Mouse (Mus musculus): ENCODE measurements at regions not wholly inside any gene's neighbourhood (a gene's known extent, or its start where the extent isn't known, plus 50 kb on each side); places are given as distances from the start of the nearest gene placed in this dataset.
"Not testable (repeated sequence)": the region's sequence is repeated elsewhere in the genome, so short reads cannot be mapped to it uniquely, and the experiment has no call there.

DNA sequence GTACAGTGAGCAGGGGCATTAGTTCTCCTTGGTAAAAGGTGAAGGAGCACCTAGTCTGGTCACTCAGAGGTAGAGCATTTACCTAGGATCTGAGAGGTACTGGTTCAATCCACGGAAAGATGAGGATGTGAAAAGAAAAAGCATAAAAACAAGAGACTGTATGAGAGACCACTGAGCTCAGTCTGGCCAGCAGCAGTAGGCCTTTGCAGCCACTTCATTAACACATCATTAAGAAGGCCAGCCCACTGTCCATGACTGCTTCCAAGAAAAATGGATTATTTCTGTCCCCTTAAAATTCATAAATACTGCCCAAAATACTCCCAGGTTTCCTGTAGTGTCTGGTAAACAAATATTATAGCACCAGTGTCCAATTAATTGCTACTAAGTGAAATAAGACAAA, 499.3 kb upstream of the 4930578C19Rik start:
- no peak for DNase-seq (ENCODE audit: low read depth, low spot score)

GRCm38 (mm10) chrX:18942612-18943011, 481.4 kb upstream of the 4930578C19Rik start:
- no peak for DNase-seq (ENCODE audit: low read depth, low spot score)

DNA sequence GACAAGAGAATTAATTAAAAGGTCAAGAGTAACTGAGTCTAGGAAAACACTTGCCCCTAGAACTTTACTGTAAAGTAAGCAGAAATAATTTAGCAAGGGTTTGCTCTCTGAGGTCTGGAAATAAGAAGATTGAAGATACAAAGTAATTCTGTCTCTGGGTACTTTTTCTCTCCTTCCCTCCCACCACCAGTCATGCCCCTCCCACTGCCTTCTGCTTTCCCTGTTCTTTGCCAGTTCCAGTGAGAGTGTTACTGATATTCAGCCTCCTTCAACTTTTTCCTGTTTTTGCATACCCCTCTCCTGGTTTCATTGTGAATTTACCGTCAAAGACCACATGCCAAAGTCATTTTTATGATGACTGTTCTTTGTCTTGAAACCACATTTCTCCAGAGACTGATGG, 472.1 kb upstream of the 4930578C19Rik start:
- no peak for DNase-seq (ENCODE audit: low read depth, low spot score)

DNA sequence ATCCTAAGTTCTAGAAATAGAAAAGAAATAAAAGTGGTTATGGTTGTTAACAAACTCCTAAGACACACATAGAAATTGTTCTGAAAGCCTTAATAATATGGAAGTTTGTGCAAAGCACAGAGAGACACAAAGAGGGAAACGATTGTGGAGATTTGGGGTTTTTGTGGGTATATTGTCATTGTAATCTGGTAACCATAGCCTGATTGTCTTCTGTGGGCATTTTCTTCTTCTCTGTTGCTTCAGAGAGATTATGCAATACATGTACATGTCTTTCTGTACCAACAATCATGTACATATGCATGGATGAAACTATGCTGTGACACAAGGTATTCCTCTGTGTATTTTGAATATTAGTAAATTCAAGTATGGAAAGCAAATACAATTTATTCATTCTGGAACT, 461.9 kb upstream of the 4930578C19Rik start:
- DNase-seq (ENCODE audit: low read depth, low spot score), result no peak

- no peak for DNase-seq (ENCODE audit: low read depth, low spot score)
These were observed 460.3 kb upstream of the 4930578C19Rik start for GRCm38 (mm10) chrX:18921366-18922092.

- no peak for DNase-seq (ENCODE audit: low read depth, low spot score)
These were observed 421.6 kb upstream of the 4930578C19Rik start for GRCm38 (mm10) chrX:18882784-18883171.

GRCm38 (mm10) chrX:18882088-18882783, 421.0 kb upstream of the 4930578C19Rik start:
- peak; percentile 3 for DNase-seq (ENCODE audit: low read depth, low spot score)

DNA sequence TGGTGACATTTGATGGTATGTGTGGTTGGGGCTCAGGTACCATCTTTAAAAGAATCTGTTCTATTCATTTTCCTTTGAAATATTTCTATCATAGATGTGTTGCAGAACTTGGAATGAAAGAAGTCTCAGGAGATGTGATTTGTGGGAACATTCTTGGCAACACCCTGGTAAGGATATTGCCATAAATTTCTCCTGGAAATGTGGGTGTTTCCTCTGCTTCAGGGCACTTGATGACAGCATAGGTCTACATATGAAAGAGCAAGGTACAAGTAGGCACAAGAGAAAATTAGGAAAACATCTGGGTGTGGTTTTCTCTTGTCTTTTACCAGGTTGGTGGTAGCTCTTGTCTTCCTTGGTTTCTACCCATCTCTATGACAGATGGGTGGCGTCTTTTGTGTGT, 414.5 kb upstream of the 4930578C19Rik start:
- no peak for DNase-seq (ENCODE audit: low read depth, low spot score)

DNA sequence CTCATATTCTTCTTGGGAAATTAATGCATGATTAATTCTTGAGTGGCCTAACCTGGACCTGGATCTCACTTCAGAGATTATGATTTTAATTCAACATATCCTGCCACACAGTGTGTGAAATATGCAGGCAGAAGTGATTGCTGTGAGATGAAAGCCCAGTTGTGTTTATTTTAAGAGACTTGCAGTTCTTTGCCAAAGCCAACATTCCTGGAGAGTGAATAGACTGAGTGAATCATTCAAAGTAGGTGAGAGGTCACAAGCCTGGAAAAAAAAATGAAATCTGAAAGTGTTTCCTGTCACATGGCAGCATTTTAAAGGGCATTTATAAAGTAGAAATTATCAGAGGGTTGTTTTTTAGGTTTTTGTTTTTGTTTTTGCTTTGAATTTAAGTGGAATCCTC, 412.9 kb upstream of the 4930578C19Rik start:
- DNase-seq (ENCODE audit: low read depth, low spot score), result no peak

- DNase-seq (ENCODE audit: low read depth, low spot score), result no peak
These were observed 377.5 kb upstream of the 4930578C19Rik start for GRCm38 (mm10) chrX:18838668-18839067.

GRCm38 (mm10) chrX:18824971-18825370, 363.8 kb upstream of the 4930578C19Rik start:
- not testable (repeated sequence) for DNase-seq (ENCODE audit: low read depth, low spot score)

DNA sequence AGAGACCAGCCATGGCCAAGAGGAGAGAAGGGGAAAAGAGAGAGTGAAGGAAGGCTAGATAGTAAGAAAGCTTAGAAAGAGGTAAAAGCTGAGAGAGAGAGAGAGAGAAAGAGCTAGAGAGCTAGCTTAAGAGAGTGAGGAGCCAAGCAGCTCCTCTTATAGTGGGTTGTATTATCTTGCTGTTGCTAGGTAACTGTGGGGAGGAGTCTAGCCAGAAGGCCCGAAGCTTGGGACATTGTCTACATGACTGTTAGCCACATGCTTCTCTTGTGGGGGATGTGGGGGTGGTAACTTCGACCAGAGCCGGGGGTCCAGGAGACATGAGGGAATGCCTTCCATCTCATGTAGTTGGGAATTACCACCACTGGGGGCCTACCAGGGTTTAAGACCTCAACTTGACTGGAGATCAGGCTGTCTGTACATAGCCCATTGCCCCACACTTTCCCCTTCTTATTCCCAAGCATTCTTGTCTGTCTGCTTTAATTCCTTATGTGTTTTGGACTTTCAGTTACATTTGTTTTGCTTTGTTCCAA, 353.3 kb upstream of the 4930578C19Rik start:
- no peak for DNase-seq (ENCODE audit: low read depth, low spot score)
